Mouse (Mus musculus): Measurements from ENCODE around the gene Olfr1393. TPM values are rescaled to one million over a fixed set of nuclear protein-coding genes. Genes with fewer than 3 reads are reported as not detected.

Olfr1393 gene
- total RNA-seq (2021): under 1 TPM in 1 of 2 experiments, not detected in 1; 0.23 TPM
- long read RNA-seq, experiment 1: 0 reads
- long read RNA-seq, experiment 2: 0 reads

DNA sequence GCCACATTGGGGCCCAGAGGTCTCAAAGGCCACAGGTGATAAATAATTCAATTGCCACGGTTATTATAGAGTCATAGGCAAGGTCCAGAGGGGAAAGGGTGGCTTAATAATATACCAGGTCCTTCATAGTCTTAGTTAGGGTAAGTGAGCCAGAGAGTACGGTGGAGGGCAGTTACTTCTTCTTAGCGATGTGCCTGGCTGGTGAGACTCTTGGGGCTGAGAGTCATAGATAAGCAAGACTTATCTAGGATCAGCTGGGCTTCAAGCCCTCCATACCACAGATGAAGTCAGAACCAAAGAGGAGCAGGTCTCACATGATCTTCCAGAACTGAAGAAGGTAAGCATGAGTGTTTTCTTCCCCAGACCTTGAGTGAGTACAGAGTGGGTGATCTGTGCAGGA lies at the start of gene Olfr1393:
TSS of gene Olfr1393 (plus strand) at position 83 of the 400 bp plus-strand sequence.
- intact Hi-C loops (cut with DNase I; ENCODE audit: low total_unique reads): loop anchor here (10.0 kb wide), 1 partner anchor 173 kb away; no protein-coding TSS in a partner anchor
- DNase-seq: no peak

DNA sequence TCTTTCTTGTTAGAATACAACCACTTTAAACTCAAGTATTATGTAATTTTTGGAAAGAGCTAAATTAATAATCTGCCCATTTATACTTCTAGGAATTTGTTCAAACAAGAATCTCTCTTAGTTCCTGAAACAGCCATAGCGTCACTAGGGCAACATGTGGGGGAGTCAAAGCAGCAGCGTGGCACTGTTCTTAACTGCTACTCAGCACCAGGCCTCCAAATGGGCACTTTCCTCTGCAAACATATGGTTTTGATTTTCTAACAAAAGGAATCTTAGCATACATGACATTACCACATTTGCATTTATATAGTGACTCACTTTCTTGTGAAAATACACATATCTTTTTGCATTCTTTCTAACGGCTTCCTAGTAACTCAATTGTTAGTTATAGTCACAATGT lies 45.3 kb upstream of the Olfr1393 start:
- intact Hi-C loops (cut with DNase I; ENCODE audit: low total_unique reads): no loop called here
- no peak for DNase-seq

DNA sequence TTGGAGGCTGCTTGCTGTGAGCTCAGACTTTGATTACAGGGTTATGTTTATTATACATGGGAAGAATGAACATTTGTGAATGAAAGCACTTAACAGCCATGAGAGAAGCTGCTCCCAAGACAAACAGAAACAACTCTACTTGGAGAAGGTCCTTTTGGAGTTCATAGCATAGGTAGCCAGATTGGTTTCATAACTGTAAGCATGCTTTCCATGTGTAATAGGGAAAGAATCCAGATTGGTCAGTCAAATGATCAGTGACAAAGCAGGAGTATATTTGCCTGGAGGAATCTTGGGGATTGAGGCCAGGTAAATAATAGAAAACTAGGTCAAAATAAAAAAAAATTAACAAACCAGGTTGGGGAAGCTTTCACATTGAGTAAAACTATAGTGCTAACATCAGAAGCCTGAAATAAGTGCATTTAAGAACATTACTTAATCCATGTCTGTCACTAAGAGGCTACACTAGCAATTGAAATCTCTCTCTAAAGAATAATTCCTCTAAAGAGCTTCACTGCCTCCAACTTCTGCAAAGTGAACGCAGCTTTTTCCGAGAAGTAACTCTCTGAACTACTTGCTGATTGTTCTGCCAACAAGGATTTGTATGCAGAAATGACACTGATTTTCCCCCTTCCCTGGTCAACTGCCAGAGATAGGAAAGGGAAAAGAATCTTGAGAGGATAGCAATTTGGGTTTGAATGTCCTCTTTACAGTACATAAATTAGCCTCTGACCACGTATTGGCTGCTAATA lies 42.5 kb upstream of the Olfr1393 start:
- DNase-seq: no peak
- intact Hi-C loops (cut with DNase I; ENCODE audit: low total_unique reads): no loop called here

DNA sequence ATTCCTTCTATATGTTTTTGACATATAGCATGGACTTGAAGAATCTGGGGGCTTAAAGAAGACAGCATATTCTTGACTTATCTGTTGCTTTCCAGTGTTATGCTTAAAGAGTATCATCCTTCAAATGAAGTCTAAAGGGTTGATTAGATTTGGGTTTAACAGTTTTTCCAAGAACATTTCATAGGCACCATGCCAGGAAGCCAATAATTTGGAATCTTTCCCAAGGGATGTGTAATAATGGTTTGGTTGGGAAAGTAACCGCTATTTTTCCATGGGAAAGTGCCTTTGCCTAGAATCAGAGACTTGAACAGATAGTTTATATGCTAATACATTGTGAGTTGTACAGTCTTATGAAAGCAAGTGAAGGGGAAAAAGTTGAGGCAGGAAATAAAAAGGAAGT lies 41.2 kb upstream of the Olfr1393 start:
- intact Hi-C loops (cut with DNase I; ENCODE audit: low total_unique reads): no loop called here
- DNase-seq: no peak

DNA sequence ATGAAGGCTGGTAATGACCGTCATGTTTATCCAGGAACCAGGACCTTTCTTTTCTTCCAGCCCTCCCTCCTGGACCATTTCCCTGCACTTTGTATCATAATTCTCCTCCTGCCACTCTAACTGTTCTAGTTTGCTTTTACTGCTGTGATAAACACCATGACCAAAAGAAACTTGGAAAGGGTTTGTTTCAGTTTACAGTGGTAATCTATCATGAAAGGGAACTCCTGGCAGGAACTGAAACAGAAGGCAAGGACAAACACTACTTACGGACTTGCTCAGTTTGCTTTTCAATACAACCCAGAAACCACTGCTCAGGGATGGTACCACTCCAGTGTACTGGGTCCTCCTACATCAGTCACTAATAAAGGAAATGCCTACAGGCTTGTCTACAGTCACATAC lies 40.6 kb upstream of the Olfr1393 start:
- intact Hi-C loops (cut with DNase I; ENCODE audit: low total_unique reads): no loop called here
- DNase-seq: no peak

DNA sequence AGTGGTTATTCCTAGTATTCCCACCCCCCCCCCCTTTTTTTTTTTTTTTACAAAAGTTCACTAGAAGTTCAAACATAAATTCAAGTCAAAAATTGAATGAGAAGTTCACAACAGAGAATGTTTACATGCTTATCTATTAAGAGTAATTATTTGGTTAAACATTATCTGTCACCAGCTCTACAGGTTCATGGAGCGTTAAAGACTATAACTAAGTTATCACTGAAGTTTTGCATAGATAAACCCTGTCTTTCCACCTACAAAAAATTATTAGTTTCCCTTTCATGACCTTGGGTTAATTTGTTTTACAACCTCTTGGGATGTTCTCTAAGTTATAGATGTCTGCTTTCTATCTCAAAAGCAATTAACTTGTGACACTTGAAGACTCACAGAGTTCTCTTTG lies 37.8 kb upstream of the Olfr1393 start:
- intact Hi-C loops (cut with DNase I; ENCODE audit: low total_unique reads): no loop called here

DNA sequence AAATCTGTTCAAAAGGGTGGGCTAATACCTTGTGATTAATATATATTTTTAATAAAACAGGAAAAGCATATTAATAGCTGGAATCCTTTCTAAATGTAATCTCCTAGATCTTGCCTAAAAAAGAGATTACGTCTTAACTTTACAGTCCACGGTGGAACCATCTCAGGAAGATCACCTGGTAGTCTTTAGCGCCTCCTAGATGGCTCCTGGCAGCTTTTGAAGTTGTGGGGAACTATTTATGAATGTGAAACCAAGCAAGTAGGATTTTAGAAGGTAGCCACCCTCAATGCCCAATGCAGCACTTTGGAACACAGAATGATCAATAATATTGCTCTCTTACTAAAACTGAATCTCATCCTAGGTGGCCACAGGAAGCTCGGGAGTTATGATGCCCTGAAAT lies 37.2 kb upstream of the Olfr1393 start:
- intact Hi-C loops (cut with DNase I; ENCODE audit: low total_unique reads): no loop called here

More for the DNA sequence above, 37.8 kb upstream of the Olfr1393 start:
- DNase-seq: no peak

DNA sequence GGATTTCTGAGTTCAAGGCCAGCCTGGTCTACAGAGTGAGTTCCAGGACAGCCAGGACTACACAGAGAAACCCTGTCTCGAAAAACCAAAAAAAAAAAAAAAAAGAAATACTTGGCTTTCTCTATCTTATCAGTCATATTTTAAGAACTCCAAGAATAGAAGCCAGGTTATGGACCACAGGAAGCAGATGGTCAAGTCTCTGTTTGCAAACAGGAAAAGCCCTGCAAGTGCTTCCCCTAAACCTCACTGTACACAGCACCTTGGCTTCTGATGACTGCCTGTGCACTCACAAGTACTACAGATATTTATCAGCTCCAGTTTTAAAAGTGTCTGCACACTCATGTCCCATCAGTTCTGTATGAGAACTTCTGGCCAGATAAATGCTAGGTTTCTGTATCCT lies 36.6 kb upstream of the Olfr1393 start:
- DNase-seq: no peak
- intact Hi-C loops (cut with DNase I; ENCODE audit: low total_unique reads): no loop called here

More for the DNA sequence above, 37.2 kb upstream of the Olfr1393 start:
- no peak for DNase-seq

DNA sequence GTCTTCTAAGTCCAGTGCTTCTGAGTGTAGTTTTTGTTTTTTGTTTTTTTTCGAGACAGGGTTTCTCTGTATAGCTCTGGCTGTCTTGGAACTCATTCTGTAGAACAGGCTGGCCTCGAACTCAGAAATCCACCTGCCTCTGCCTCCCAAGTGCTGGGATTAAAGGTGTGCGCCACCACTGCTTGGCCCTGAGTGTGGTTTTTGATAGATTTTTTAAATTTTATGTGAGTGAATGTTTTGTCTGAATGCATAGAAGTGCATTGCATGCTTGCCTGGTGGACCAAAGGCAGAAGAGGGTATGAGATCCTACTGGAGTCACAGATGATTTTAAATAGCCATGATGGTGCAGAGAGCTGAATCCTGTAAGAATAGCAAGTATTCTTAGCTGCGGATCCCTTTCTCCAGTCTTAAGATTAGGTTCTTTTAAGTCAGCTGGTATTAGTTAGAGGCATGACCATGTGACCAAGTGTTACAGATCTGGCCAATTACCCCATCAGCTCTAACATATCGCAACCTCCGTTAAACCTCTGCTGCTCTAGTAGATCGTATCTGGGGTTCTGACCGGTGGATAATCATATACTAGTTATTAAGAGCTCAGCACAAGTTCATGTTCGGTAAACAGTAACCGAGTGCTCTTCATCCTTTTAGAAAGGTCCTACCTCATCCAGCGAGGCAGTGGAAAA lies 35.0 kb upstream of the Olfr1393 start:
- intact Hi-C loops (cut with DNase I; ENCODE audit: low total_unique reads): no loop called here
- DNase-seq: no peak

DNA sequence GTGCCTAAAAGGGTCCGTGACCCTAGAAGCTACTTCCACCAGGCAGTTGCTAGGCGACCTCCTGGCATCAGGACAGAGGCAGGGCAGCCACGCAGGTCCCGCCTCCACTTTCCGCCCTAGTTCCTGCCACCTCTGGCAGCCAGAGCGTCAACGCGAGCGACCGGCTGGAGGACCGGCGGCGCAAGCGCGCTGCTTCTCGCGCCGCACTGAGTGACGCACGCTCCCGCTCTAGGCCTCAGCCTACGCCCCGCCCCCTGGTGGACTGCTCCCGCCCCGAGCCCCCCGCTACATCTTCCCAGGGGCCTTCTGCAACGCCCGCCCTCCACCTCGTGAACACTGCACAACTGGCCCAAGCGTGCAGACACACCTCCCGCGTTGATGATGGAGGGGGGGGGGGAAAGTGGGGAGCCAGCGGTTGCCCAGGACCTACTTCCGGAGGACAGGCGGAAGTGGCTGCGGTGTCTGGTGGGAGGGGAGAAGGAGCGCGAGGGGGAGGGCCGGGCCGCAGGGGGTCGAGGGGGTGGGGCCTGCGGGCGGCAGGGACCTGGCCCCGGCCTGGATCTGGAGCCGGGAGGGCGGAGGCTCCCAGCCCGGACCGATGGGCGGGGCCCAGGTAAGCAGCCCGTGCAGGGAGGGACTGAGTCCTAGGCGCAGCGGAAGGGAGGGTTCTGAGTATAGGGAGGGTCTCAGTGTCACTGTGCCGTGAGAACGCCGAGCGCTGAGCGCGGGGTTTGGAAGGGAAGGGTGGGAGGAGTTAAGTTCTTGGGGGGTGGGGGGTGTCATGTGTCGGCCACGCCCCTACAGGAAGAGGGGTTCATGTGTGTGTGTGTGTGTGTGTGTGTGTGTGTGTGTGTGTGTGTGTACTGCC lies 34.1 kb upstream of the Olfr1393 start, which contains the start of gene Mgat1:
TSS of gene Mgat1 (plus strand) at position 465 of the 868 bp plus-strand sequence.
- intact Hi-C loops (cut with DNase I; ENCODE audit: low total_unique reads): no loop called here
- peak; percentile 95 for DNase-seq

DNA sequence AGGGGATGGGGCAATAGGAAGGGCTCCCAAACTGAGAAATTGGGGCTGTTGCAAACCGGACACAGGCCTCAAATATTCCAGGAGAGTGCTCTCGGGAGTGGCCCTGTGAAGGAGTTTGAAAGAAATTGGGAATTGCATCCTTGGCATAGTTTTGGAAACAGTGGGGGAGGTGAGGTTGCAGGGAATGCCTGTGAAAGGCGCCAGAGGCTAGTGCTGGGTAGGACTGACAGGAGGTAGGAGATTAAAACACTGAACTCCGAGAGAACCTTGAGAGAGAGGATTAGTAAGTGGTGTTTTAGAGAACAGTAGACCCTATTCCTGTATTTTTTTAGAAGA lies 33.5 kb upstream of the Olfr1393 start:
- intact Hi-C loops (cut with DNase I; ENCODE audit: low total_unique reads): no loop called here
- no peak for DNase-seq

DNA sequence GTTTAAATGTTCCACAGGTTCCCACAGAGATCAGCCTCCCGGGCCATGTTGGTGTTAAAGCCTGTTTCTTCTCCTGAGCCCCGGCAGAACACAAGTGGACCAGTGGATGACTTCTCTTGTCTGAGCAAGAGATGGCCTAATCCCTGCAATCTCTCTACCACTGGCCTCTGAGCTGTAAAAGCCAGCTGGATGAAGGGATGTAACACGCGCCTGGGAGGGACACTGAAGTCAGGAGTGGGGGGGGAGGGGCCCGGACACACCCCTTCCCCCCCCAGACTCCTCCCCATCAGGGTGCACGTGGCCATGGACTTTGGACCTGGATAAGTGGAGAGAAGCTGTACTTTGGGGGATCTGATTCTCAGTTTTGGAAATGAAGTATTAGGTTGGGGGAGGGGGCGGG lies 32.9 kb upstream of the Olfr1393 start:
- intact Hi-C loops (cut with DNase I; ENCODE audit: low total_unique reads): no loop called here
- peak; percentile 46 for DNase-seq

DNA sequence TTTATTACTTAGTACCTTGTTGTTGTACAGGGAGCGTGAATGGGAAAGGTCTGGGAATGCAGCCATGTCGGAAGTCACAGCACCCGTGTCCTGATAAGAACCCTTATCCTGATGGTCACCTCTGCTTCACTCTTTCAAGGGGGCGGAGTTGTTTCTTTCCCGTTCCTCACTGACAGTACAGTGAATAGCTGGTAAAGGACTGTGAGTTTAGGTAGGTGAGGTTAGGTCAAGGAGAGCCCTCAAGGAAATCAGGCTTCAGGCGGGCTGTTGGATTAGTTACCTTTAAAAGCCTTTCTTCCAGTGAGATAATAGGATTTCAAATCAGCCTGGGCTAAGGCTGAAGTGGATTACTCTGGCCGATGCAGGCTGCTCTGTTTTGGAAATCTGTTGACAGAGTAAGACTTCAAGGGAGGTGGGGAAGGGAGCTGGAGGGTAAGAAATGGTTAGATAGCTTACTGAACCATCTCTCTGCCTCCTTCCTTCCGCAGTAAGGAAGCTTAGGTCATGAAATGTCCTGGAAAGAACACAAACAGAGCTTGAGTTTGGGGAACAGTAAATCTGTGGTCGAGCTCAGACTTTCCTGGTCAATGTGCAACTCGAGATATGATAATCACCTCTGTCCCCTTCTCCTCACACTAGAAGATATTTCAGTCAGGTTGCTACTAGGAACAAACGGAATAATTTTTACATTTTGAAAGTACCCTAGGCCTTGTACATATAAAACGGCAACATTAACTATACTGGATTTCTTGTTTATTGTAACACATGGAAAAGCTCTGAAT lies 32.3 kb upstream of the Olfr1393 start:
- intact Hi-C loops (cut with DNase I; ENCODE audit: low total_unique reads): no loop called here

DNA sequence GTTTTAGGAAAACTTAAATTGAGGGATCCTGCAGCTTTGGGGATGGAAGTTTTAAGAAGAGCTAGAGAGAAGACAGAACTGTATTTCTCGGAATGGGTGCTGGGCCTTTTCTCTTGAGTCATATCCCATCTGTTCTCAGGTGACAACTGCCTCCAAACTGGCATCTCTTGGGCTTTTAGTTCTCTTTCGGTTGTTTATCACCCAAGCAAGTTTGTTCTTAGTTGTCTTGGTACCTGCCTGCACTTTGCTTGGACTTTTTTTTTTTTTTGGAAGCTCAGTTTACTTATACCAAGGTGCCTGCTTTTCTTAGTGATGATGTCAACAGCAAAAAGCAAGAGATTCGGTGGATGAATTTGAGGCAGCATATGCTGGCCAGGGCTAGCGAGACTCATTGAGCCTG lies 31.6 kb upstream of the Olfr1393 start:
- intact Hi-C loops (cut with DNase I; ENCODE audit: low total_unique reads): no loop called here
- no peak for DNase-seq

More for the DNA sequence above, 32.3 kb upstream of the Olfr1393 start:
- DNase-seq: no peak

DNA sequence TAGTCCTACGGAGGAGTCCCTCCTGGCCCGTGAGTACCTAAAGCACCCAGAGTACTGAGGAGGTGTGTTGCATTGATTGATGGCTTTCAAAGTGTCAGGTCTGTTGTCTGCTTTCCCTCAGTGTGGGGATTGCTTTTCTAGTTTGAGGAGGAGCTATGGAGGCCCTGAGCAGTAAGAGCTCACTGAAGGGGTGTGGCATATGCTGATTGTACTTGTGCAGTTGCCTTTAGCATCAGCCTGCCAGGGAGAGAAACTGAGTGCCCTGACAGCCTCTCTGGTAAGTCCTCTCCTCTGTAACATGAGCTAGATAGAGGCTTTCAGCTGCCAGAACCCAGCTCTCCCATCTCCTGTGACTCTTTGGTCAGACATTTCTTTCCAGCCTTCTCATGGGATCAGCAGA lies 30.8 kb upstream of the Olfr1393 start:
- no peak for DNase-seq

DNA sequence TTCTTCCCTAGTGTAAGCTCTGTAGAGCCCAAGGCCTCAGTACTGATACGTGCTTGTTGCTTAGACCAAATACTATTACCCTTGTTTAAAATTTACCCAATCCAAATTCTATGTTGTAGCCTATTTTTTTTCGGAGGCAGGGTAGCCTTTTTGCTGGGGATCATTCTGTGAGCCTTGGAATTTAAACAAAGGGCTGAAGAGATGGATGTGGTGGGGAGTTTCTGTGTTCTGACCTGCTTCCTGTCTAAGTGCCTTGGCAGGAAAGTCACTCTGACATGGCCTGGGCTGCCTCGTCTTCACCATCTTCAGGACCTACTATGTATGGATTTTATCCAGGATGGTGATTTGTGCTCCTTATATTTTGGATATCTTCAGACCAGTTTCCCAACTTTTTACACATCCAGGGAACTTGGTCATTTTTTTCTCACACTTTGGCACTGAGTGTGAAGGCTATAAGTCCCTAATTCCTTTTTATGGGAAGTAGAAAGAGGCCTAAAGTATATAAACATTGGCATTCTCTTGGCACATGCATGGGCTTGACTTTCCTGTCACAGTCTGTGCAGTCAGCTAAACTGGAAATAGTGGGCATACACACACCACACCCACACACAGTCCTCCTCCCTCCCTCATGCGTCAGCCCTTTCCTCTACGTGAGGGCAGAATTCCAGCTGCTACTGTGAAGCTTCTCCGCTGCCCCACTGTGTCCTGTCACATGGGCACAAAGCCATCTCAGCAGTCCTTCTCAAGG lies 29.7 kb upstream of the Olfr1393 start:
- intact Hi-C loops (cut with DNase I; ENCODE audit: low total_unique reads): no loop called here
- no peak for DNase-seq

More for the DNA sequence above, 30.8 kb upstream of the Olfr1393 start:
- intact Hi-C loops (cut with DNase I; ENCODE audit: low total_unique reads): no loop called here

DNA sequence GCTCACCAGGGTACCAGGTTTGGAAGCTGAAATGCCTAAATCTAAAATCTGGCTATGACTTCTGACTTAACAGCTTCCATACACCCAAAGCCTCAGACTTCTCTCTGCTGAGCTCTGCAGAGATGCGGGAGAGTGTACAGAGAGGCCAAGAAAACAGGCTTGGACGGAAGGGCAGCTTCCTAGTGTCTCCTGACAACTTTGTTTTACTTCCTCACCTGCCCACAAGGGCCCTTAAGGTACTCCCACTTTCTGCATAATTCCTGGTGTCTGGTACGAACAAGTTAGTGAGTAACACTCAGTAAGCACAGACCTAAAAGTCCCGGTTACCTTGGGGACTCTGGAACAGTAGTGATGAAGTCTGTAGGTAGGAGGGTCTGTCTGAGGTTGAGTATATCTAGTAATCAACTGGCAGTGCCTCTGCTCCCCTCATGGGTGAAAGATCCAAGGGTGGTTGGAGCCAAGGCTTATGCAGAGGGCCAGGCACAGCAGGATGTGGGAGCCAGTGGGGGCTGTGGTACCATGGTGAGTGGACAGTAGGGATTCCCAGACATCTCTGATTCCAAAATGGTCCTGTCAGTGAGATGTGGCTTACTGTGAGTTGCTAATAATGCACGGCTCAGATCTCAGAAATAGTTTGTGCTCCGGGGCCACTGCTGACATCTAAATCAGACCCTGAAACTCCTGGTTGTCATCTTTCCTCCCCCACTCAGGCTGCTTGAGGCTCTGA lies 29.0 kb upstream of the Olfr1393 start:
- intact Hi-C loops (cut with DNase I; ENCODE audit: low total_unique reads): no loop called here
- DNase-seq: no peak
